Mouse (Mus musculus): ENCODE data around the gene Gm11444. TPM values are rescaled to one million over a fixed set of nuclear protein-coding genes. Genes with fewer than 3 reads are reported as not detected.

Gene Gm11444
- total RNA-seq, 2 experiments from 2014 or later: not detected

GRCm38 (mm10) chr11:85864363-85864762 is 14.2 kb upstream of the Gm11444 start:
- no peak for DNase-seq (ENCODE audit: low spot score in 2 of 2)

- DNase-seq (ENCODE audit: low spot score in 2 of 2): no peak
Observed at GRCm38 (mm10) chr11:85857997-85858698, 8.0 kb upstream of the Gm11444 start.

- peak in 1 of 2 experiments; percentile 18 for DNase-seq (ENCODE audit: low spot score in 2 of 2)
Observed at GRCm38 (mm10) chr11:85850758-85851157, 625 bp upstream of the Gm11444 start.

GRCm38 (mm10) chr11:85849037-85849436 is 1.1 kb downstream of the Gm11444 start:
- DNase-seq (ENCODE audit: low spot score in 2 of 2): peak; percentile 21 to 71

GRCm38 (mm10) chr11:85846509-85846908 is 3.6 kb downstream of the Gm11444 start:
- no peak for DNase-seq (ENCODE audit: low spot score in 2 of 2)

GRCm38 (mm10) chr11:85845921-85846320 is 4.2 kb downstream of the Gm11444 start:
- no peak for DNase-seq (ENCODE audit: low spot score in 2 of 2)

GRCm38 (mm10) chr11:85844971-85845370 is 5.2 kb downstream of the Gm11444 start:
- no peak for DNase-seq (ENCODE audit: low spot score in 2 of 2)

GRCm38 (mm10) chr11:85844144-85844965 is 5.8 kb downstream of the Gm11444 start:
- peak; percentile 82 to 92 for DNase-seq (ENCODE audit: low spot score in 2 of 2)

GRCm38 (mm10) chr11:85843347-85843692 is 6.8 kb downstream of the Gm11444 start:
- DNase-seq (ENCODE audit: low spot score in 2 of 2): peak; percentile 76 to 85

GRCm38 (mm10) chr11:85842596-85843346 is 7.4 kb downstream of the Gm11444 start:
- DNase-seq (ENCODE audit: low spot score in 2 of 2): peak in 1 of 2 experiments; percentile 20

GRCm38 (mm10) chr11:85841980-85842379 is 8.2 kb downstream of the Gm11444 start:
- peak; percentile 65 to 79 for DNase-seq (ENCODE audit: low spot score in 2 of 2)

GRCm38 (mm10) chr11:85841211-85841681 is 8.9 kb downstream of the Gm11444 start:
- no peak for DNase-seq (ENCODE audit: low spot score in 2 of 2)

- no peak for DNase-seq (ENCODE audit: low spot score in 2 of 2)
Observed at GRCm38 (mm10) chr11:85840803-85841145, 9.4 kb downstream of the Gm11444 start.

- no peak for DNase-seq (ENCODE audit: low spot score in 2 of 2)
Observed at GRCm38 (mm10) chr11:85840031-85840802, 9.9 kb downstream of the Gm11444 start.

GRCm38 (mm10) chr11:85839258-85840030 is 10.7 kb downstream of the Gm11444 start:
- DNase-seq (ENCODE audit: low spot score in 2 of 2): no peak

- DNase-seq (ENCODE audit: low spot score in 2 of 2): no peak
Observed at GRCm38 (mm10) chr11:85838424-85839257, 11.5 kb downstream of the Gm11444 start.

GRCm38 (mm10) chr11:85837648-85838423 is 12.3 kb downstream of the Gm11444 start:
- peak in 1 of 2 experiments; percentile 48 for DNase-seq (ENCODE audit: low spot score in 2 of 2)

- no peak for DNase-seq (ENCODE audit: low spot score in 2 of 2)
Observed at GRCm38 (mm10) chr11:85837291-85837647, 12.9 kb downstream of the Gm11444 start.

All from gastrocnemius, postnatal 4 days (tissue).